In the genomic region with DNA sequence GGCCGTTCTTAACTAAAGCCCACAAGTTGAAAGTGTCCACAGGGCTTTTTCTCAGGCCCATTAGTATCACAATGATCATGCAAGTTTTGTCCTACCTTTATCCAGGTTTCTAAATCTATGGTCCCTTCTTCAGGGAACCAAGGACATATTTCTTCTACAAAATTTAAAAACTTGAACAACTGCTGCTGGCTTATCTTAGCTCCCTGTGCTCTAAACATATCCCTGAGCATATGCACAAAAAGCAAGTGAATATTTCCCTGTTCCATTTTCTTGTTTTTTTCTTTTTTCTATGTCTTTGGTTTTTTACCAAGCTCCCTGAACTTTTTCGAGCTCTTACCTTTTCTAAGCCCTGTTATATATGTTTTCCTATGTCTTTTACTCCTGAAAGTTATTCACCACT, we compare ENCODE assay signal across 25 mouse cellular contexts.
DNase-seq lines count a peak whose midpoint lies in the region; ATAC-seq and TF ChIP-seq lines count a peak whose summit lies in the region.
"Had no signal": no experiment of that assay in that cellular context is flagged by ENCODE, and none has a peak within 500 bp of the region (broad histone marks: within the 10 kb centered on the region; RNA-seq: fewer than 3 reads in every experiment).

No protein-coding gene starts in this region.

- TF ChIP-seq POLR2A in bone marrow macrophage, adult 2 months (IDR thresholded peaks at IDR 0.05; ENCODE audit: borderline replicate concordance, low read depth, low read length): no peak

- H3K36me3 ChIP-seq in lung, embryonic 16.5 days (ENCODE audit: control insufficient read depth, insufficient read depth, low read length): no peaks in the 10 kb centered on the region
- H3K36me3 ChIP-seq in liver, embryonic 11.5 days (ENCODE audit: control insufficient read depth, insufficient read depth, low read length): no peaks in the 10 kb centered on the region
- H3K36me3 ChIP-seq: embryonic facial prominence, embryonic 10.5 days; embryonic facial prominence, embryonic 12.5 days; forebrain, embryonic 15.5 days; G1E had no signal

- no peak for TF ChIP-seq CTCF in bone marrow macrophage, adult 2 months (IDR thresholded peaks at IDR 0.05; ENCODE audit: low read depth, low read length)

- peak; percentile 91 for ATAC-seq in frontal cortex, adult (ENCODE audit: low TSS enrichment)
- no peak for ATAC-seq in lung, embryonic 16.5 days (ENCODE audit: low read depth)
- ATAC-seq in liver, embryonic 11.5 days (replicated peaks; ENCODE audit: low FRiP score): no peak
- ATAC-seq: activated CD4-positive, CD25-positive, alpha-beta regulatory T cell, adult 4 months; CD4-positive, CD25-positive, alpha-beta regulatory T cell, adult 4 months; forebrain, embryonic 13.5 days; forebrain, embryonic 15.5 days had no signal

- no peaks in the 10 kb centered on the region for H3K27me3 ChIP-seq in lung, embryonic 16.5 days (ENCODE audit: control insufficient read depth, insufficient read depth, low read depth, low read length)
- no peaks in the 10 kb centered on the region for H3K27me3 ChIP-seq in liver, embryonic 11.5 days (replicated peaks; ENCODE audit: control insufficient read depth, insufficient read depth, low read length)
- H3K27me3 ChIP-seq: CH12.LX; embryonic facial prominence, embryonic 12.5 days; forebrain, embryonic 13.5 days; forebrain, embryonic 15.5 days; Patski had no signal

- H3K9ac ChIP-seq in lung, embryonic 16.5 days (ENCODE audit: low read length): no peak overlapping the region
- H3K9ac ChIP-seq in liver, embryonic 11.5 days (ENCODE audit: low read depth, low read length): no peak overlapping the region
- H3K9ac ChIP-seq: embryonic facial prominence, embryonic 12.5 days; forebrain, embryonic 13.5 days; forebrain, embryonic 15.5 days had no signal

- no peak overlapping the region for H3K4me3 ChIP-seq in lung, embryonic 16.5 days (ENCODE audit: low read length)
- H3K4me3 ChIP-seq in bone marrow macrophage, adult 2 months (ENCODE audit: insufficient read depth, low read length): no peak overlapping the region
- H3K4me3 ChIP-seq in liver, embryonic 11.5 days (ENCODE audit: low read depth, low read length): no peak overlapping the region
- H3K4me3 ChIP-seq: embryonic facial prominence, embryonic 10.5 days; embryonic facial prominence, embryonic 12.5 days; forebrain, embryonic 13.5 days; forebrain, embryonic 15.5 days had no signal

- H3K4me1 ChIP-seq in lung, embryonic 16.5 days (replicated peaks; ENCODE audit: control insufficient read depth, insufficient read depth, low read length): no peaks in the 10 kb centered on the region
- H3K4me1 ChIP-seq in bone marrow macrophage, adult 2 months (ENCODE audit: control insufficient read depth, insufficient read depth, low read length): no peaks in the 10 kb centered on the region
- H3K4me1 ChIP-seq in liver, embryonic 11.5 days (replicated peaks; ENCODE audit: control insufficient read depth, insufficient read depth, low read length): no peaks in the 10 kb centered on the region
- H3K4me1 ChIP-seq: embryonic facial prominence, embryonic 10.5 days; embryonic facial prominence, embryonic 12.5 days; forebrain, embryonic 13.5 days; forebrain, embryonic 15.5 days had no signal

- WGBS in lung, embryonic 16.5 days: 54% methylated on average over 2 of the region's 2 CpGs
- WGBS in liver, embryonic 11.5 days: 62% methylated on average over 2 of the region's 2 CpGs

- H3K4me2 ChIP-seq in lung, embryonic 16.5 days (ENCODE audit: low read depth, low read length): no peak overlapping the region
- H3K4me2 ChIP-seq in liver, embryonic 11.5 days: no peak overlapping the region
- H3K4me2 ChIP-seq: embryonic facial prominence, embryonic 12.5 days; forebrain, embryonic 13.5 days; forebrain, embryonic 15.5 days had no signal

- DNase-seq in frontal cortex, postnatal 25 days (ENCODE audit: low spot score in 2 of 2): no peak
- DNase-seq in lung, postnatal 14 days: no peak
- peak; percentile 27 for DNase-seq in telencephalon, adult 2 months (ENCODE audit: low read depth, low spot score)
- no peak for DNase-seq in liver, embryonic 11.5 days (ENCODE audit: low spot score)
- DNase-seq: adrenal gland, adult 8-10 months; adrenal gland, postnatal 14 days; adrenal gland, postnatal 36 days; B cell, adult 2 months; cerebellum, adult 11-12 months; cerebellum, adult 2 months; cerebellum, adult 9-10 months; cerebellum, postnatal 10 days; cerebellum, postnatal 25 days had no signal

- peak overlapping the region; percentile 10; the same call in 1 of the 2 replicates for H3K27ac ChIP-seq in lung, embryonic 16.5 days (ENCODE audit: low read length)
- H3K27ac ChIP-seq in bone marrow macrophage, adult 2 months (ENCODE audit: insufficient read depth, low read depth, low read length): peak overlapping the region; percentile 40
- no peak overlapping the region for H3K27ac ChIP-seq in liver, embryonic 11.5 days (ENCODE audit: low read depth, low read length)
- H3K27ac ChIP-seq: embryonic facial prominence, embryonic 10.5 days; embryonic facial prominence, embryonic 12.5 days; forebrain, embryonic 13.5 days; forebrain, embryonic 15.5 days had no signal

- no peaks in the 10 kb centered on the region for H3K9me3 ChIP-seq in lung, embryonic 16.5 days (ENCODE audit: control insufficient read depth, low read length)
- no peaks in the 10 kb centered on the region for H3K9me3 ChIP-seq in liver, embryonic 11.5 days (ENCODE audit: control insufficient read depth, low read length)
- H3K9me3 ChIP-seq: embryonic facial prominence, embryonic 10.5 days; embryonic facial prominence, embryonic 12.5 days; forebrain, embryonic 13.5 days; forebrain, embryonic 15.5 days; G1E had no signal
